Mouse (Mus musculus): ENCODE measurements at regions not wholly inside any gene's neighbourhood (a gene's known extent, or its start where the extent isn't known, plus 50 kb on each side); places are given as distances from the start of the nearest gene placed in this dataset.

DNA sequence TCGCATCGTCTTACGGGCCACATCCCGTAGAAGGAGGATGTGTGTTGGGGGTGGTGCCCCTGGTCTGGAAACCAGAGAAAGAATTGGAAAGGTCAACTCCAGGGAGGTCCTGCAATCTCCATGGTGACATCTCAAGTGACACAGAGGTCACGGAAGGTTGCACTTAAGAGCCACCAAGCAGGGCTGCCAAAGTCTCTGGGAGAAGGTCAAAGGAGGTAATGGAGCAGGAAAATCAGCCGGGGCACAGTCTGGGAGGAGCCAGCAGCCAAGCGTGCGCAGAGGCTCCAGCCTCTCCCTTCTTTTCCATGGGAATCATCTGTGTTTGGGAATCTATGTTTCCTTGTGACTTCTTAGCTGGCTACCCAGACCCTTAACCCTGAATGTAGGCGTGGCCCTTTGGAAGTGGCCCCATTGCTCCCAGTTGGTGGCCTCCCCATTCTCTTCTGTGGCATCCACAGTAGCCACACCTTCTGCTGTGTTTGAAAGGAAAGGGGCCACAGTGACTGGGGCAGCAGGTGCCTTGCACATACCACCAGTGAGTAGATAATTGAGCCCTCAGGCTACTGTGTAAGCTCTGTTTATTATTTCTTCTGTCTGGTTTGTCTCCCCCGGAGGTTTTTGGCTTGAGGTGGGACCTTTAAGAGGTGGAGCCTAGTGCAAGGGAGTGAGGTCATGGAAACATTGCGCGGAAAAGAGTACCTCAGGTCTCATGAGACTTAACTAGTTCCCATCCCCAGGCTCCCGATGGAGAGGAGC lies 178.5 kb upstream of the Cops8 start:
- Histone ChIP-seq H3K36me3 (ENCODE audit: control insufficient read depth, insufficient read depth, low read length) (no peaks in the 10 kb centered on the region), H3K4me3 (ENCODE audit: low read depth, low read length) (no peak overlapping the region), H3K4me1 (ENCODE audit: control insufficient read depth, insufficient read depth, insufficient read length, low read length) (no peaks in the 10 kb centered on the region), H3K27me3 (ENCODE audit: control insufficient read depth, insufficient read depth, low read length) (no peaks in the 10 kb centered on the region), H3K27ac (ENCODE audit: insufficient read depth, low read depth, low read length) (peak overlapping the region; percentile 14; the same call in 1 of the 2 replicates)
- no peak for TF ChIP-seq POLR2A (IDR thresholded peaks at IDR 0.05; ENCODE audit: low read depth, low read length)
- no peak for TF ChIP-seq CTCF (IDR thresholded peaks at IDR 0.05; ENCODE audit: extremely low read depth, insufficient read length, insufficient replicate concordance, low read depth, low read length)
- WGBS = 46% methylated on average over 13 of the region's 13 CpGs

DNA sequence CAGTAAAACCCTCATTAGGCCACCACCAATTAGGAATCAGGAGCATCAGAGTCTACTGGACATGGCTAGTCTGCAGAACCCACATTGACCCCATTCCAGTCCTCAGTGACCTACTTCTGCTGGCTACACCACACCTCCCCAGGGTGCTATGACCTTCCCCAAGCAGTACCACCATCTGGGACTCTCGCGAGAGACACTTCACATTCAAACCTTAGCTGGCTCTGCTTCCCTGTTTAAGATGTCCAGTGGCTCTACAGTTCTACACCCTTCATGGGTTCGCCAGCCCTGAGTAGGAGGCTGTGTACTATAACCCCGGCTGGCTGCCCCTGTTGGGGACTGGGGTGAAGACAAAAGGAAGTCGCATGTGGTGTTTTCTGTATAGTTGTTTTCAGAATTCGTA lies 174.4 kb upstream of the Cops8 start:
- H3K4me1 ChIP-seq (ENCODE audit: control insufficient read depth, insufficient read depth, insufficient read length, low read length) = no peaks in the 10 kb centered on the region
- 76% methylated on average over 6 of the region's 6 CpGs for WGBS
- TF ChIP-seq CTCF (IDR thresholded peaks at IDR 0.05; ENCODE audit: extremely low read depth, insufficient read length, insufficient replicate concordance, low read depth, low read length) (no peak), POLR2A (IDR thresholded peaks at IDR 0.05; ENCODE audit: low read depth, low read length) (no peak)

DNA sequence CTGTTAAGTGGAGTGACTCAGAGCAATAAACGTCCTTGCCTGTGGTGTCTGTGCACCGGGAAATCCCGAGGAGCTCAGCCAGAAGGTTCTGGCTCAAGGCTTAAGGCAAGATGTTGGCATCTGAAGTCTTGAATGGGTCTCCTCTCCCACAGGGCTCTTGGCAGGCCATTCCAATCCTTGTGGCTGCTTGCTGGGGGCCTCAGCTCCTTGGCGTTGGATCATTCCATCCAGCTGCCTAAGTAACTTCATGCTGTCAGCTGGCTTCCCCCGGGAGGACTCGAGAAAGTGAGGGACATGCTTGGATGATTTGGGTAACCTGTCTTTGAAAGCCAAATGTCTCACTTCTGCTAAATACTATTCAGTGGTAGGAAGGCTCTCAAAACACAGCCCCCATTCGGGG lies 174.0 kb upstream of the Cops8 start:
- no peak for TF ChIP-seq POLR2A (IDR thresholded peaks at IDR 0.05; ENCODE audit: low read depth, low read length)
- no peak for TF ChIP-seq CTCF (IDR thresholded peaks at IDR 0.05; ENCODE audit: extremely low read depth, insufficient read length, insufficient replicate concordance, low read depth, low read length)
- H3K4me1 ChIP-seq (ENCODE audit: control insufficient read depth, insufficient read depth, insufficient read length, low read length) = no peaks in the 10 kb centered on the region
- no peak overlapping the region for H3K4me3 ChIP-seq (ENCODE audit: low read depth, low read length)
- no peaks in the 10 kb centered on the region for H3K27me3 ChIP-seq (ENCODE audit: control insufficient read depth, insufficient read depth, low read length)
- no peak overlapping the region for H3K27ac ChIP-seq (ENCODE audit: insufficient read depth, low read depth, low read length)
- 75% methylated on average over 7 of the region's 7 CpGs for WGBS
- no peaks in the 10 kb centered on the region for H3K36me3 ChIP-seq (ENCODE audit: control insufficient read depth, insufficient read depth, low read length)

More for the DNA sequence above, 174.4 kb upstream of the Cops8 start:
- H3K36me3 ChIP-seq (ENCODE audit: control insufficient read depth, insufficient read depth, low read length) = no peaks in the 10 kb centered on the region
- no peak overlapping the region for H3K4me3 ChIP-seq (ENCODE audit: low read depth, low read length)
- H3K27ac ChIP-seq (ENCODE audit: insufficient read depth, low read depth, low read length) = no peak overlapping the region
- H3K27me3 ChIP-seq (ENCODE audit: control insufficient read depth, insufficient read depth, low read length) = no peaks in the 10 kb centered on the region

DNA sequence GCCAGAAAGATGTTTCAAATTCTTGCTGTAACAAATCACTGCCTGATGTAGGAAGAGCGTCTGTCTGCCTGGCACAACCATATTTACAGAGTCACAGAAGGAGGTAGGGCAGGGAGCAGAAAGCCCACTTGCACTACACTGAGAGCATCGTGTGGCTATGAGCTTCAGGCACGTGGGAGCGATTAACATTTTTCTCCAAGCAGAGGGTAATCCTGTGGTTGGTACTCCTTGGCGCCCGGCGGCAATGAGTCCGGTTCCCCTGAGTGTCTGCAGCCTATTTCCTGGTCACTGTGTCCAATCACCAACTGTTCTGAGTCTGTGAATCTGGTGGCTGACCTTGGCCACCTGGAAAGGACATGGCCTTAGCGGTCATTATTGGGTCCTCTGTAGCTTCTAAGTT lies 172.3 kb upstream of the Cops8 start:
- no peak overlapping the region for H3K27ac ChIP-seq (ENCODE audit: insufficient read depth, low read depth, low read length)
- WGBS = 91% methylated on average over 9 of the region's 9 CpGs
- TF ChIP-seq POLR2A (IDR thresholded peaks at IDR 0.05; ENCODE audit: low read depth, low read length) = no peak
- TF ChIP-seq CTCF (IDR thresholded peaks at IDR 0.05; ENCODE audit: extremely low read depth, insufficient read length, insufficient replicate concordance, low read depth, low read length) = no peak
- no peaks in the 10 kb centered on the region for H3K27me3 ChIP-seq (ENCODE audit: control insufficient read depth, insufficient read depth, low read length)
- no peaks in the 10 kb centered on the region for H3K4me1 ChIP-seq (ENCODE audit: control insufficient read depth, insufficient read depth, insufficient read length, low read length)
- H3K4me3 ChIP-seq (ENCODE audit: low read depth, low read length) = no peak overlapping the region
- no peaks in the 10 kb centered on the region for H3K36me3 ChIP-seq (ENCODE audit: control insufficient read depth, insufficient read depth, low read length)

DNA sequence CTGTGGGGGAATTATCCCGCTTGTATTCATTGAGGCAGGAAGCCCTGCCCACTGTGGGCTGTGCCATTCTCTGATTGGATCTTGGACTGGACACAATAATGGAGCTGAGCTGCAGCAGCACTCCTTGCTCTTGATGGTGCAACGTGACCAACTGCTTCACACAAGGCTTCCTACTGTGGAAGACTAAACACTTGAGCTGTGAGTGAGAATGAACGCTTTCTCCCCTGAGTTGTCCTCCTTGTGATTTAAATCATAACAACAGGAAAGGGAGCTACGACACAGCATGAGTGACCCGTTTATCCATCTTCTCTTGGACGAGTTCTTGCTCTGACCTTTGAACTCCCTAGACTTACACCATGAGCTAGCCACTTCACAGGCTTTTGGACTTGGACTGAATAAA lies 171.0 kb upstream of the Cops8 start:
- H3K4me1 ChIP-seq (ENCODE audit: control insufficient read depth, insufficient read depth, insufficient read length, low read length) = no peaks in the 10 kb centered on the region
- WGBS = 50% methylated on average over 6 of the region's 6 CpGs
- no peak for TF ChIP-seq CTCF (IDR thresholded peaks at IDR 0.05; ENCODE audit: extremely low read depth, insufficient read length, insufficient replicate concordance, low read depth, low read length)
- no peak overlapping the region for H3K4me3 ChIP-seq (ENCODE audit: low read depth, low read length)
- H3K27me3 ChIP-seq (ENCODE audit: control insufficient read depth, insufficient read depth, low read length) = no peaks in the 10 kb centered on the region
- H3K36me3 ChIP-seq (ENCODE audit: control insufficient read depth, insufficient read depth, low read length) = no peaks in the 10 kb centered on the region
- no peak overlapping the region for H3K27ac ChIP-seq (ENCODE audit: insufficient read depth, low read depth, low read length)

DNA sequence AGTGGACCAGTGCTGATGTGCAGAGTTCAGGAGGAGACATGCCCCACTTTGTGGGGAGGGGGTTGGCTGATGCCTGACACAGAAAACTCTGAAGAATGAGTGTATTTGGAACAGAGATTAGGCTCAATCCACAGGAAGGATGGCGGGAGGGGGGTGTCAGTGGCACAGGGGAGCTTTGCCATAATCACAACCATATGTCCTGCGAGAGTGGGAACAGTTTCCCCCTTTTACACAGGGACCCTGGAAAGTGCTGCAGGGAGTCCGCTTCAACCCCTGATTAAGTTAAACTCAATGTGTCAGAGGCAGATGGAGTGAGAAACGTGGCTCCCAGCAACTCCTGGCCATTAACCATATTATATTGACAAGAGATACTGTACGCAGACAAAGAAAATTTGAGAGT lies 168.9 kb upstream of the Cops8 start:
- Histone ChIP-seq H3K27ac (ENCODE audit: insufficient read depth, low read depth, low read length) (no peak overlapping the region), H3K4me1 (ENCODE audit: control insufficient read depth, insufficient read depth, insufficient read length, low read length) (no peaks in the 10 kb centered on the region), H3K27me3 (ENCODE audit: control insufficient read depth, insufficient read depth, low read length) (no peaks in the 10 kb centered on the region), H3K4me3 (ENCODE audit: low read depth, low read length) (no peak overlapping the region), H3K36me3 (ENCODE audit: control insufficient read depth, insufficient read depth, low read length) (no peaks in the 10 kb centered on the region)
- no peak for TF ChIP-seq POLR2A (IDR thresholded peaks at IDR 0.05; ENCODE audit: low read depth, low read length)
- TF ChIP-seq CTCF (IDR thresholded peaks at IDR 0.05; ENCODE audit: extremely low read depth, insufficient read length, insufficient replicate concordance, low read depth, low read length) = no peak
- WGBS = 80% methylated on average over 5 of the region's 5 CpGs

DNA sequence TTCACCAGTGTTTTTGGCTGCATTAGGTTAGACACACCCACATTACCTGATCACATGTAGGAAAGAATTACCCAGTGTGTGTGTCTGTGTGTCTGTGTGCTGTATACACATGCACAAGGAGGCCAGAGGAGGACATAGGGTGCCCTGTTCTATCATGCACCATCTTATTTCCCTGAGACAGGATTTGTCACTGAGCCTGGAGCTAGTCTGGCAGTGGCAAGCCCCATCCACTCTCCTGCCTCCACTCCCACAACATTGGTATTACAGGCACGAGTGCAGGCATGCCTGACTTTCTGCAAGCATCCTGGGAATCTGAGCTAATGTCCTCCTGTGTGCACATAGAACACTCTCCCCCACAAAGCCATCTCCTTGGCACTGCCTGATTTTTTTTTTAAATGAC lies 162.1 kb upstream of the Cops8 start:
- Histone ChIP-seq H3K4me3 (ENCODE audit: low read depth, low read length) (no peak overlapping the region), H3K27me3 (ENCODE audit: control insufficient read depth, insufficient read depth, low read length) (no peaks in the 10 kb centered on the region), H3K27ac (ENCODE audit: insufficient read depth, low read depth, low read length) (no peak overlapping the region), H3K4me1 (ENCODE audit: control insufficient read depth, insufficient read depth, insufficient read length, low read length) (no peaks in the 10 kb centered on the region), H3K36me3 (ENCODE audit: control insufficient read depth, insufficient read depth, low read length) (no peaks in the 10 kb centered on the region)
- no peak for TF ChIP-seq CTCF (IDR thresholded peaks at IDR 0.05; ENCODE audit: extremely low read depth, insufficient read length, insufficient replicate concordance, low read depth, low read length)
- TF ChIP-seq POLR2A (IDR thresholded peaks at IDR 0.05; ENCODE audit: low read depth, low read length) = no peak
- whole genome bisulfite sequencing = 21% methylated on average over 1 of the region's 1 CpGs

Data from small intestine, adult 2 months (tissue).